Mouse (Mus musculus): ENCODE data around the gene Gm17490.

Gm17490 gene

DNA sequence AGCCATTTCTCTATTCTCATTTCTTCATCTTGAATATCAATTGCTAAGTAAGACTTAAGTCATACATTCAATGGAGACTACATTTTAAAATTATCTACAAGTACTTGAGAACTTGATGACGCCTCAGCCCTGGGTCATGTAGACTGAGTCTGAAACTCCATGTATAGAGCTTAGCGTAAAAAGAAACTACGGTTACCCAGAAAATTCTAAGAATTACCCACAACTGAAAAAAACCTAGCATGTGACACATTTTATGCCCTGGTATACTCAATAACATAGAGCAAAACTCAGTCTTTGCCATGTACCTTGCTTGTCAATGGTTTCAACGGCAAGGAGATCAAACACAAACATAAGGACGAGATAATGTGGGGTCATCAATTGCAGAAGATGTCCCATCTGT lies at the start of gene Gm17490:
Gene Gm17490 (minus strand): TSS at position 375 of the 400 bp plus-strand sequence.
- DNase-seq (ENCODE audit: low spot score) = no peak

DNA sequence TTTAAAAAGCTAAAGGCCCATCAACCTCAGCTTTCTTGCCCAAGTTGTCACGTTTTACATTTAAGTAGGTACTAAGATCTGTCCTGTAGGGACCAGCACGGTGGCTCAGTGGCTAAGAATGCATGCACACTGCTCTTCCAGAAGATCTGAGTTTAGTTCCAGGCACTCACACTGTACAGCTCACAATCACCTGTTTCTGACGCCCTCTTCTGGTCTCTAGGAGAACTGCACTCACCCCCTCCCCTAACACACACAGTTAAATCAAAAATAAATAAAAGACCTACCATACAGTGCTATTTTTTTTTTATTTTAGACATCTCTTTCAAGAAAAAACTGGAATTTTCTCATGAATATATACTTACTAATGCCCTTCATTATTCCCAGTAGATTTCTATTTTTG lies 46.1 kb upstream of the Gm17490 start:
- DNase-seq (ENCODE audit: low spot score) = no peak

DNA sequence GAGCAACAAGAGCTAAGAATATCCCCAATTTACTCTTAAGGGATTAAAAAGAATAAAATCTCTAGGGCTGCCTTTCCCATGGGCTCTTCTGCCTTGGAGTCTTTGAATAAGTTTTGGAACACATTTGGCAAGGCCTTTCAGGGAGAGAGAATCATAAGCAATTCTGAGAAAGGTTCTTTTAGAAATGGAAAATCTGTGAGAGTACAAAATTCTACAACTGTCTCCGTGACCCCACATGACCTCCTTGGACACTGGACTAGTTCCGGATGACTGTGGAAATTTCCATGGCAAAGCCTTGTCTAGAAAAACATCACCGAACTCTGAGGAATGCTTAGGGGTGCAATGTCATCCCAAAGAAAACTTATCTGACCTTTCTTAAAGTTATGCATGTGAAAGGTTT lies 39.3 kb upstream of the Gm17490 start:
- DNase-seq (ENCODE audit: low spot score) = peak; percentile 34

DNA sequence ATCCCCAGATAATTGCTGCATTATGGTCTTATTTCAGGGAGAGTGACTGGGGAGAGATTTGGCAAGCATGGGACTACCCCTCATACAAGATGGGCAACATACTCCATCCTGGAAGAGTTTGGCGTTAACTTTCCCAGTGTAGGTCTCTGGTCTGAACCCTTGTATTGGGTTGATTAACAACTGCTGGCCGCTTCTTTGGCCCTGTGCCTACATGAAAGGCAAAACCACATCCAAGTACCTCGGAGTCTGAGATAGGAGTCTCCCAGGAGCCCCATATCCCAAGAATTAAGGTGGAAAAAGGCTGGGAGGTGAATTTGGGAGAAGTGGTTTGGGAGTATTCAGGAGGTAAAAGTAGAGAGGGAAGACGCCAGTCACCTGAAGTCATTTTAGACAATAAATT lies 38.7 kb upstream of the Gm17490 start:
- peak; percentile 11 for DNase-seq (ENCODE audit: low spot score)

DNA sequence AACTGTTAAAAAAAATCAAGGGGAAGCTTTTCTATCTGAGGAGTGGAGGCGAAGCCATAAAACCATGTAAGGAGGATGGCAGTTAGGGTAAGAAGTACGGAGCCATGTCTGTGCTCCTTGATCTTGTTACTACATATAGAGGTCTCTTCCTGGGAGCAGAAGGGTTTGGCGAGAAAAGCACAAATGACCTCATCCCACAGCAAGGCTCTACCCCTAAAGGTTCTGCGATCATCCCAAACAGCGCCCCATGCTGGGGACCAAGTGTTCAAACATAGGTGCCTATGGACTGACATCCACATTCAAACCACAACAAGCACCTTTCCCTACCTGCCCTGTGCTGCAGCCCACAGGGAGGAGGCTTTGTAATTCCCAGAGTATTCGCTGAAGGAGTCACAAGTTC lies 38.3 kb upstream of the Gm17490 start:
- DNase-seq (ENCODE audit: low spot score) = no peak

DNA sequence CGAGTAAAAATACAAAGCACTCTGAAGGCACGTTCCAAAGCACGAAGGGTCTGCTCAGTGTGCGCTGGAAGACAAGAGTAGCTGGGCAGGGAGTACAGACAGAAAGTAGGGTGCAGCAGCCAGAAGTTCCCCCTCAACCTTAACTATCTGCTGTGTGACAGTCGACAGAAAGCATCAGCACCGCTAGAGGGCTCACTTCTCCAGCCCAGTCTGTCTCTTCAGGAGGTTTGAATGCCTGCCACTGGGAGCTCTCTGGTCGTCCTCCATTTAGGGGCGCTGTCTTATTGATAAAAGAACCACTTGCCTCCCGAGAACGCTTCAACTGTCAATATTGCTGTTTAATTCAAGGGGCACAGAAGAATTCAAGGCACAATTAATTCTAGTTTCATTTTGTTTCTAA lies 37.9 kb upstream of the Gm17490 start:
- DNase-seq (ENCODE audit: low spot score) = peak; percentile 81

DNA sequence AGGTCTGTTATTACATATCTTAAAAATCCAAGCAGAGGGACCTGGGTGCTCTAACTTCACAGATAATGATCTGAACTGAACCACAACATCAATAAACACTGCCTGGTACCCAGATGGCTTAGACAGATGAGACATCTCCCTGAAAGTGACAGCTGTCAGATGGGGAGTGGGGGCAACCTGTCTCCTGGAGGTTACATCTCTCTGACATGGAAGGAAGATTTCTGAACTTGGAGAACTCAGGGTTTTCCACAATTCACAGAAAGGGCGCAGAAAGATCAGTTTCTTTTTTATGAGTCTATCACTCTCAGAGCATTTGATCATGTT lies 36.8 kb upstream of the Gm17490 start:
- no peak for DNase-seq (ENCODE audit: low spot score)

DNA sequence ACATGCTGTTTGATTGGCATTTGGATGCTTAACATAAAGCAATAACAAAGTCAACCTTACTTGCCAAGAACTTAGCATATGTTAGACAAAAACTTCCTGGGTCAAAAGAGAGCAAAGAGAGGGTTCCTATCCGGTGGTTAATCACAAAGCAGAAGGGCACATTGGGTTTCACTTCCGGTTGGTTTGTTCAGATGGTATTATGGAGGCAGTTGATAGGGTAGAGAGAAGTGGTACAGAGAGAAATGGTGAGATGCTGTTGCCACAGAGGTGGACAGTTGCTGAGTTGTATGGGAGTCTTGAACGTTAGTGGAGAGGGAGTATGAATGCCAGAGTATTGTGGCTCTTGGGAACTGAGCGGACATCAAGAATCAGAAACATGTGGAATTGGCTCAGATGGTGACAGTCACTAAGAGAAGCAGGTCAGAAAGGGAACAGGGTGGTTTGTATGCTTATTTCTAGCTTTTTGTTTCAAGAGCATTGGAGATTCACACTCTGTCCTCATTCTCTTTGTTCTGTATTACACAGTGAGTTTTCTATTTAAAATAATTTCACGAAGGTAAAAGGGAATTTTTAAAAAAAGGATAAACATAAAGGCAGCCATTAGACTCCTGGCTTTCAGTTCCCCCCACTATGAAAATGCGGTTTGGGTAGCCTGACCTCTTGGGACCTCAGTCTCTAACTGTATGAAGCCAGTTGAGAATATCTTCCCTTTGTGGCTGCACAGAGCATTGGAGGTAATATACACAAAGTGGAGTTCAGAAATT lies 36.3 kb upstream of the Gm17490 start:
- no peak for DNase-seq (ENCODE audit: low spot score)

DNA sequence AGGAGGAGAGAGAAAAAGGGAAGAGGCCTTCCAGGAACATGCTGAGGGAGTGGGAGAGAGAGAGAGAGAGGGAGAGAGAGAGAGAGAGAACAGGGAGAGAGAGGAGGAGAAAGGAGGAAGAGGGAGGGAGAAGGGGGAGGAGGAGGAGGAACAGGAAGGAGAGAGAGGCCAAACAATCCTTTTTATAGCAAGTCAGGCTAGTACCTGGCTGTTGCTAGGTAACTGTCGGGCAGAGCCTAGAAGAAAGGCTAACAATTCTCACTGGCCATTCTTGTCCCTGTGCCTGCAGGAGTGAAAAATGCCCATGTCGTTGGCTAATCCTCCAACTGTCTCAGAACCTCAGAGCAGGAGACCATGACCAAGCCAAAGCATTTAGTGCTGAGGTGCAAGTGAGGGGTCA lies 33.2 kb upstream of the Gm17490 start:
- DNase-seq (ENCODE audit: low spot score) = no peak

DNA sequence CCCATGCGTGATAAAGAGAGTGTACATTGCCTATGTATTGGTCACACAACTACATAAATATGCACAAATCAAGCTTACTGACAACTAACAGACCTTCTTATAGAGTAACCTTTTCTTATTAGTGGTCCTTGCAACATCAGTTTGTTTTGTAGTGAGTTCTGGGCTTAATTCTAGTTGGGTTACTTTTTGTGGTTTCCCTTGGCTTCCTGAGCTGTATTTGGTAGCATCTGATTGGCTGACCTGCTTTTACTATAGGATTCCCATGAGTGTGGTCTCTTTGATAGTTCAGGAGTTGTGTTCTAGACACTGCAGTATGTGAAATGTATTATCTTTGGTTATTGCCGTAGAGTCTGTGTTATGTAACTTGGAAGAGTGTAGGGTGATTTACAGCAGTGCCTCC lies 31.5 kb upstream of the Gm17490 start:
- no peak for DNase-seq (ENCODE audit: low spot score)

DNA sequence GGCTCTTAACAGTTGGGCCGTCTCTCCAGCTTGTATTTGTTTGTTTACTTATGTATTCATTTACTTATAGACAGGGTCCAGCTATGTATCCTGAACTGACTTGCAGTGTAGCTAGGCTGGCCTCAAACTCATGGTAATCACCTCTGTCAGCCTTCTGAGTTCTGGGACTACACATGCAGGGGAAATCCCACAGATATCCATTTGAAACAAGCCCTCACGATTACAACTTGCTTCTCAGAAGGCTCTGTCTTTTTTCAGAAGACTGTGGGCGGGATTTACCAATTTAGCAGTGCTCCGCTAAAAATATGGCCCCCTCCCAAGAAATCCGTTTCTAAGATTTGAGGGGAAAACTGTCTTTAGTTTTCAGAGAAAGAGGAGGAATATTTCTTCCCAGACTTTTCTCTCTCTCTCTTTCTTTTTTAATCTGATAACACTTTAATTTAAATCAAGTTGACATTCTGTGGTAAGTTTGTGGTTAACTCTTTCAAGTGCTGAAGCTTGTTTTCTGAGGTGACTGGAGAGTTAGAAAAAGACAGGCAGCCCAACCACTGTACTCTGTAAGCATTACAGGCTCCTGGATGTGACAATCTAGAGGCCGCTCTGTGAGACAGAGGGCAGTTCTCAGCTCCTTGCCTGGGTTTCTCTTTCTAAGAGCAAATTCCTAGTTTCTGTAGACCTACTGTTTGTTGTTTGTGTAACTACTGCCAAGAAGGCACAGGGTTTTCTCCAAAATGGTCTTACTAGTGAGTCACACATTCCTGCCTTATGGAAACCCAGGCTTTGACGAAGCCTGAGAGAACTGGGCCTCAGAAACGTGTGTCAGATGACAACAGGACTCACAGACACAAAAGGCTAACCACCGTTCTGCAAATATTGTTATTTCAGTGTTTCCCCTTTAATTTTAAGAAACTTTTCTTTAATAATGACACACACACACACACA lies 29.2 kb upstream of the Gm17490 start:
- DNase-seq (ENCODE audit: low spot score) = peak; percentile 33

DNA sequence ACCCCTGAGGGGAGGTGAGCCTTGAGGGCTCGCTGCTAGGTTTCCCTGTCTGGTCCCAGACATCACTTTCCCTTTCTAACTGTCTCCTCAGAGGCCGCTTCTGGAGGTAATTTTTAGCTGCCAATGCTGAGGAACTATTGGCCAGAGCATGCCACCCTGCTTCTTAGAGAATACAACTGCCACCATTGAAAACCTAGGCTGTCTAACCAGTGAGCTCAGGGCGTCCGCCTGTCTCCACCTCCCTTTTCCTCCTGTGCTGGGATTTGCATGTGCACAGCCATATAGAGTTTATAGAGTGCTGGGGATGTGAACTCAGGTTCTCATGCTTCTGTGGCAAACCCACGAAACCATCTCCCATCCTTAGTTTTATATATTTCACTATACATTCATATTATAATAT lies 27.7 kb upstream of the Gm17490 start:
- no peak for DNase-seq (ENCODE audit: low spot score)

DNA sequence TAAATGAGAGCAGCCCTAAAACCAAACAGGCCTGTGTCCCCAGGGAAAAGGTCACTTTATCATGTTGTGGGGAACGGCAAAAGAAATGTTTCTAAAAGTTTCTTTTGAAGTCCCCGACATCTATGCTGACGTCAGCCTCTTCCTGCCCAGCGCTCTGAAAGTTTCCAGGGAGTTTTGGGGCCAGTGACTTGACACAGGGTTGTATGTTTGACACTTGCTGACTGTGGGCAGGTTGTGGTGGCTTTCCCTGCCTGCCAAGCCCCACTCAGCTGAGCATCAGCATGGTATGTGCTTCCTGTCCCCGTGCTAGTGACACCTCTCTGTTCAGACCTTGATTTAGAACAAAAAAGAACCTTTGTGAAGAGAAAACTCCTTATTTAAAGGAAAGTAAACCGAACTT lies 27.3 kb upstream of the Gm17490 start:
- no peak for DNase-seq (ENCODE audit: low spot score)

DNA sequence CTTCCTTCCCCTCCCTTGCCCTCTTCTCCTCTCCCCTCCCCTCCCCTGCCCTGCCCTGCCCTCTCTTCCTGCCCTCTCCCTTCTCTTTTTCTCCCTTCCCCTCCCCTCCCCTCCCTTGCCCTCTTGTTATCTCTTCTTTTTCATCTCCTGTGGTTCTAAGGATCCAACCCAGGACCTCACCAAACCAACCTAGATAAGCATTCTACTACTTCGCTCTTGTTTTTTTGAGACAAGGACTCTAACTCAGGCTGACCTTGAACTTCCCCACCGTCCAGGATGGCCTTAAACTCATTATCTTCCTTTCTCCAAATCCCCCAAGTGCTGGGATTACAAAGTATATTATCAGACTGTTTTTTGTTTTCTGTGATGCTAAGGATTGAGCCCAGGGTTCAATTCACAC lies 26.7 kb upstream of the Gm17490 start:
- no peak for DNase-seq (ENCODE audit: low spot score)

DNA sequence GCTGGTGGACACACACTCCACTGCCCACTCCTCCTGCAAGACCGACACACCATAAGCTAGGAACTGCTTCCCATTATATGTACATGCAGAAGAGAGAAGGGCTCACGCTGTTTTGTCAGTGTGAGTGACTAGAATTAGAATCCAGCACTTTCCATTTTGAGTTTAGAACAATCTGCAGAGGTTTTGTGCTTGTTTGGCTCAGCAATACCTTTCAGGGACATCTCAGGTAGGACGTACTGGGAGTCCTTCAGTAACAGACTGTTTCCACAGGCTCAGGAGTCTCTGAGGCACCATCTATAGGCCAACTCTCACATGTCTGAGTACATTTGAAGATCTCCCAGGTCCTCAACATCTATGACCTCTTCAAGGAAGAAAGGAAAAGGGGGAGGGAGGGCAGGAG lies 26.1 kb upstream of the Gm17490 start:
- DNase-seq (ENCODE audit: low spot score) = no peak

DNA sequence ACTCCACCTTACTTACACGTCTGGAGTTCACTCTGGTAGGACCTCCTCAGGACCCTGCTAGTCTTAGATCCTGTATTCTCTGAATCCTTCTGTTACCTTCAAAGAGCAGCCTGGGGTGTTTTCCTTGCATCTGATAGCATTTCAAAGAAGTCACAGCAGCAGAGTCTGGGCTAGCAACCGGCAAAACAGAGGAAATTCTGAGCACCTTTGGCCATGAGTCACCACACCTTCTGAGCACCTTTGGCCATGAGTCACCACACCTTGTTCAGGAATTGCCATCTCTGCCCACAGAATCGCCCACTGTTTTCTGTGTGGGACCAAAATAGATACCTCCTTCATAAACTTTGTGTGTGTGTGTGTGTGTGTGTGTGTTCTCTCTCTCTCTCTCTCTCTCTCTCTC lies 25.4 kb upstream of the Gm17490 start:
- no peak for DNase-seq (ENCODE audit: low spot score)

DNA sequence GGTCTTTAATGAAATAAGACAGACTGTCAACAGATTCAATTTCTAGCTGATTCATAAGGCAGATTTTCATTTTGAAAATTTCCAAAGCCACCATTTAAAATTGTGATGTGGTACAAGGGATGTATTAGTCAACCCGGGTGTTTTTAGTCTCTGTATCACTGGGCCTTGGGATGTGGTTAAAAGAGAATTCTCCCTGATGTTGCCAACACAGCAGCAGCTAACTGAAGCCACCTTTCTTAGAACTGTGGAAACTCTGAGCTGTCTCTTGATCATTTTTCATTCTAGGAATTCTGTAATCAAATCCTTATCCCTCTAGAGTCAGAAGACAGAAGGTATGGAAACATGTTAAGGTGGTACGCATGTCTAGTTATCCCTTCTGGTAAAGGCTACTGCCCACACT lies 19.2 kb upstream of the Gm17490 start:
- DNase-seq (ENCODE audit: low spot score) = no peak

DNA sequence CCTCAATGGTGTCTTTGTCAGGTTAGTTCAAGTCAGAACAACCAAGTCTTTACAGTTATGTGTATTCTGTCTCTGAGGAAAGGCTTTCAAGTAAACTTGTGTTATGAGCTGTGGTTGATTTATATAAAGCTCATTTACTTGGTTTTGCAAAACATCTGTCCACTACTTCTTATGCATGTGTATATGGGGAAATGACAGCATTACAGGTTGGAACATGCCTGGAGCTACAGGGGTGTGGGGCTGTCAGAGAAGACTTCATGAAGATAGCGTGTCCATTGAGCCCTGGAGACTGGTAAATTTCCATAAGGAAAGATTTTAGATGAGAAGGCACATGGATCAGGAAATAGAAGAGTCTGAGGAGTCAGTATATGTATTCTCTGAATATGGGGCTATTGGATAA lies 18.0 kb upstream of the Gm17490 start:
- DNase-seq (ENCODE audit: low spot score) = no peak

DNA sequence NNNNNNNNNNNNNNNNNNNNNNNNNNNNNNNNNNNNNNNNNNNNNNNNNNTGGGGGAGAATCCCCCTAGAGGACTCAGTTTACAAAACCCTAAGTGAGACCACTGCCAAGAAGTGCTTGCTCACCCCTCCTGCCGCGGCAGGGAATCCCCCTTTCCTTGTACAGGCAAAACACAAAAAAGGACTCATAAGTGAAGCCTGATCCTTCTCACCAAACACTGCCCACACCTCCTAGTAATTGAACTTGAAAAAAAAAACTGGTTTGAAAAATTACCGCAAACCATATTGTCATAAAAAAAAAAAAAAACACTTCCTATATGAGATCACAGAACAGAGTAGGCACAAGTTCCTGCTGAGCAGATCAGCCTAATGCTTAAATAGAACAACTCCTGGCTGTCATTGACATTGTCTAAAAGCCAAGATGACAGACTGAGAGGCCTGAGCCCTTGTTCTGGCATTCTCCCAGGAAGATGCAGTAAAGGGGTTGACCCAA lies 16.4 kb upstream of the Gm17490 start, which contains the start of gene Il2ra:
Gene Il2ra (plus strand): TSS at position 357 of the 491 bp plus-strand sequence.
- DNase-seq (ENCODE audit: low spot score) = peak; percentile 57

DNA sequence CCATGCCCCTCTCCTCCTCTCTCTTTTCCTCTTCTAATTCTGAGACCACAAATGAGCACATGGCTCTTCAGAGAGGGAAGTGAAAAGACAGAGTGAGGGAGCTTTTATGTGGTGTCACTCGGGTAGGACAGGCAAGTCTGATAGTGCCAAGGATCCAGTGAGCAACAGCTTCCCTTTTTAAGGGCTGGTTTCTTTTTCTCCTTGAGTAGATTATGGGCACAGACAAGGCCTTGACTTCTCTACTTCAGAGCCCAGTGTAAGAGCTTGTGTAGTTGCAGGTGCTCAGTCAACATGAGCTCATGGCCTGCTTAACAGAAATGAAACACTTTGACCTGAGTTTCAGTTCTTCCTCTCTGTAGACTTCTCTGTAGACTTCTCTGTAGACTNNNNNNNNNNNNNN lies 11.1 kb upstream of the Gm17490 start:
- DNase-seq (ENCODE audit: low spot score) = no peak

DNA sequence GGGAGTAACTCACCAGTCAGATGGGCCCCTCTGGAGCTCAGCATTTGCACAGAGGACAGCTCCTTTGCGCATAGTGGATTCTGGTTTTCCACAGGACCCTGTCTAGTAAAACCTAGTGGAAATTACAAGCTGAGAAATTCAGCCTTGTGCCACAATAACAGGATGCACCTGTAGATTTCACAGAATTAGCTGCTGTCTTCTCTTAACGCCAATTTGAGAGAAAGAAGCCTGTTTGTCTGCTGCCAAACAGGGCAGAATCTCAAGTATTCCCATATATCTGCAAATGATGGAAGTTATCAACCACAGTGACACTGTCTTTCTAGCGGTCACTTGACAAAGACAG lies 10.0 kb upstream of the Gm17490 start:
- no peak for DNase-seq (ENCODE audit: low spot score)

DNA sequence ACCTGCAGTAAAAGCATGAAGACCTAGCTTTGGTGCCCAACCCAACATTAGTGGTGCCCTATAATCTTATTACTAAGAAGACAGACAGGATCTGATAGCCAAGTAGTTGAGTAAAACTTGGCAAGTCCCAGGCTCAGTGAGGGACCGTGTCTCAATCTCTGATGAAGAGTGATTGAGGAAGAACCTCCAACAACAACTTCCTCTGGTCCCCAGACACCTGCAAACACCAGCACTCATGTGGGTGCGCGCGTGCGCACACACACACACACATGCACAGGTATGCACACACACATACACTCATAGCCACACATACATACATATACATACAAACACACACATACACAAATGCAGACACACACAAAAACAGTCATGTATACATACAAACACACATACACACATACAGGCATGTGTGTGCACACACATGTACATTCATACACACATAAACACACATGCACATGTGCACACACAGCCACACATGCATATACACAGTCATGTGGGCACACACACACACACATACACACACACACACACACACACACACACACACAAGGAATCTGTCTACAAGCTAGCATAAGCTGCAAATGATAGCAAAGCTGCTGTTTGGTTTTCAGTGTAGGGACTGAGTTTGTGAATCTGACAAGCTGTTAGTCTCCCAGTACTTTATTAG lies 9.5 kb upstream of the Gm17490 start:
- no peak for DNase-seq (ENCODE audit: low spot score)

DNA sequence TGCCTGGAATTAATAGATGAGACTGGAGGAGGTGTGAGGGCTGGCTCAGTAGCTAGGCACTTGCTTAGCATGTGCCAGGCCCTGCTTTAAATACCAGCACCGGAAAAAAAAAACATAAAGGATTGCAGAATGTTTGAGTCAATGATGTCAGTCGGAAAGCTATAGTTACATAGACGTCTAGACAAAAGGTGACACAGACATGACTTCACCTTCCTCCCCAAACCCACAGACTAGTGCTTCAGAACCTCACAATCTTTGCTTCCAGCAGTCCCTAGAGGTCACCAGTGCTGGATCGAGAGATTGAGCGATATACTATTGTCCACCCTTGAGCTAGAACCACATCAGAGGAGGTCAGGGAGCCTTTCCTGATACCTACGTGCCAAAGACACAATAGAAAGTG lies 9.0 kb upstream of the Gm17490 start:
- no peak for DNase-seq (ENCODE audit: low spot score)

Measured in adipocyte (in vitro differentiated cells).